Mouse (Mus musculus) embryonic facial prominence, embryonic 11.5 days (tissue): ENCODE measurements around the gene Parpbp. TPM values are rescaled to one million over a fixed set of nuclear protein-coding genes. Genes with fewer than 3 reads are reported as not detected.

Experiments used
- ATAC-seq: fragments of 200-750 bp; cut with Nextera tagmentation; replicated peaks from 2 replicates; pipeline ENCODE4 v1.8.0; 2017; ENCODE audit warnings: low read depth; ENCODE audit not compliant: insufficient number of reproducible peaks, low FRiP score, low TSS enrichment
- DNase-seq: peaks from one replicate; pipeline ENCODE4 v3.0.0-alpha.2; 2015; ENCODE audit warnings: low spot score
- H3K27ac ChIP-seq: fragments of 300-500 bp; sonication (generic); replicated peaks from 2 replicates; pipeline ENCODE4 v1.5.1; 2014; ENCODE audit warnings: mild to moderate bottlenecking, low read depth, low read length, control low read depth
- H3K27me3 ChIP-seq: fragments of 300-500 bp; sonication (generic); 2 replicates; pipeline ENCODE4 v1.6.1; 2014; ENCODE audit warnings: mild to moderate bottlenecking, low read length, moderate library complexity, mixed read lengths; ENCODE audit not compliant: control insufficient read depth, insufficient read depth
- H3K36me3 ChIP-seq: fragments of 300-500 bp; sonication (generic); replicated peaks from 2 replicates; pipeline ENCODE4 v1.6.1; 2014; ENCODE audit warnings: low read depth, mild to moderate bottlenecking, low read length, moderate library complexity, mixed read lengths; ENCODE audit not compliant: control insufficient read depth, insufficient read depth
- H3K4me1 ChIP-seq: fragments of 300-500 bp; sonication (generic); 2 replicates; pipeline ENCODE4 v1.6.1; 2014; ENCODE audit warnings: low read length, mixed read lengths; ENCODE audit not compliant: control insufficient read depth, insufficient read depth
- H3K4me2 ChIP-seq: fragments of 300-500 bp; sonication (generic); 2 replicates; pipeline ENCODE4 v1.6.1; 2014; ENCODE audit warnings: low read depth, mild to moderate bottlenecking, control low read depth, low read length, moderate library complexity
- H3K4me3 ChIP-seq: fragments of 300-500 bp; sonication (generic); 2 replicates; pipeline ENCODE4 v1.5.1; 2014; ENCODE audit warnings: low read depth, low read length, control low read depth
- H3K9ac ChIP-seq: fragments of 300-500 bp; sonication (generic); replicated peaks from 2 replicates; pipeline ENCODE4 v1.6.1; 2014; ENCODE audit warnings: mild to moderate bottlenecking, control low read depth, low read length
- H3K9me3 ChIP-seq: fragments of 300-500 bp; sonication (generic); replicated peaks from 2 replicates; pipeline ENCODE4 v1.6.1; 2016; ENCODE audit warnings: mild to moderate bottlenecking, low read length, inconsistent platforms, mixed read lengths; ENCODE audit not compliant: control insufficient read depth
- WGBS: fragments of 180-500 bp; shearing (Covaris S2); extraction: QIAGEN DNeasy Blood & Tissue Kit; methylation state at CpG from one replicate; pipeline ENCODE4 v1.1.7; 2014; 5-methylcytosine and 5-hydroxymethylcytosine counted together
- polyA plus RNA-seq: library from polyadenylated mRNA; unstranded; fragments of >200 nt; fragmentation: Nextera tagmentation; extraction: Ambion mirVana; gene quantifications from 2 replicates; pipeline ENCODE4 v1.2.1, GENCODE M21; 2014

Gene Parpbp
- polyA plus RNA-seq: 18.0 and 18.9 TPM in 2 replicates

DNA sequence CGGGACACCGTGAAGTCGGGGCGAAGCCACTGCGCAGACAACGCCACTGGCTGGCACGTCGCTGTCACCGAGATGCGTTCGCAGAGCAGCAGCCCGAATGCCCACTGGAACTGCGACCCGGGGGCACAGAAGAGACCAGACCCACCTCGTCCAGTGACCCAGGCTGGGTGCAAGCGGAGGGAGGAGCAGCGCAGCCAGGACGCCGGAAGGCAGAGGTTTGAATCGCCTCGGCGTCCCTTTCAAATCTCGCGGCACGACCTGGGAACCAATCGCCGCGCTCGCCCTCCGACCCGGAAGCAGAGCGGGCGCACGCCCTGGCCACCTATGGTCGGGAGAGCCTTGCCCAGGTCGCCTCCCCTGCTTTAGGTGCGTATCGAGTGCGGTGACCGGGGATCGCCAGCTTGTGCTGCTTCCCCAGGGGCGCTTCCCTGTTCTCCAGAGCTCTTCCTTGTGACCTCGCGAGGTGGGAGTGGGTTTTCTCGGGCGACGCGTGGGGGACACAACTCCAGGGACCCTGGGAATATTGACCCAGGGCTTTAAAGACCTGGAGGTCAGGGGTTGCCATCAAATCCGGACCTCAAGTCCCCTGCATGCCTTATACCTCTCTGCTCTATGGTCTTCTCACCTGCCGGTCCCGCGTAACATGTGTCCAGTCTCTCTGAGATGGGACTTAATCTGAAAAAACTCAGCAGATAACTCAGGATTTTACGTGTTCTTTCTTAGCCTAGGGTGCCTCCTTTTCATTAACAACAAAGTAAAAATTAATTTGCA is at the start of gene Parpbp, which contains the start of gene Nup37:
Gene Parpbp (minus strand): TSS at position 235 of the 771 bp plus-strand sequence.
Gene Nup37 (plus strand): TSS at position 286 of the 771 bp plus-strand sequence.
- peak within 1 kb of the TSS; percentile 83 for H3K9ac ChIP-seq
- ATAC-seq: peak; percentile 98
- DNase-seq: peak; percentile 91
- no peaks in the 10 kb centered on the region for H3K4me1 ChIP-seq
- peak within 1 kb of the TSS; percentile 77 for H3K4me2 ChIP-seq
- no peaks in the 10 kb centered on the region for H3K9me3 ChIP-seq
- no peaks in the 10 kb centered on the region for H3K27me3 ChIP-seq
- H3K27ac ChIP-seq: peak within 1 kb of the TSS; percentile 28; the same call in 1 of the 2 replicates
- H3K36me3 ChIP-seq: no peaks in the 10 kb centered on the region; the same call in 1 of the 2 replicates
- WGBS: 1% methylated on average over 51 of the region's 53 CpGs
- peak within 1 kb of the TSS; percentile 81 for H3K4me3 ChIP-seq

DNA sequence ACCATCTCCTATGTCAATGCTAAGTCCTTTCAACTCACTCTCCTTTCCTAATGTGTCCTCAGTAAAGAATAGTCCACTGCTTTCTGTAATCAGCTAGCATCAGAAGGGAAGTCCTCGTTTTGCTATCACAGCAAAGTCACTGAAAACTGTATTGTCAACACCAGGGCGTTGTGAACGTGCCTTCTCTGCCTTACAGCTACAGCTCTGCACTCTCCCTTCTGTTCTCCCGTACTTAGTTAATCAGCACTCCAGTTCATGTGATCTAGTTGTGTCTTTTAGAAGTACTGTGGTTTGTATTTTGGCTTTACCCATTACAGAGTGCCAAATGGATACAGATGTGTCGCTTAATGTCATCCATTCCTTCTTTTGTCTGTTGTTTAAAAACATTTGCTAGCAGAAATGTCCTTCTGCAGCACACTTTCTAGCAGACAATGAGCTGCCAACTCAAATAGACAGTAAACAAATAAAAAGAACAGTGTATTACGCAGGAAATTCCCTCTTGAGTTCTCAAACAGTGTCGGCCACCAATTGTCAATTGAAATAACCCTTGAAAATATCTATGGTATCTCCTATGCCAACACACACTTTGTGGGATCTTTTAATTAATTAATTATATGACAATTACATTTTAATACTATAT is 20.8 kb upstream of the Parpbp start:
- Histone ChIP-seq H3K9ac (no peak overlapping the region), H3K4me2 (no peak overlapping the region), H3K9me3 (no peaks in the 10 kb centered on the region), H3K36me3 (peaks cover 2% of the 10 kb centered on the region), H3K27ac (no peak overlapping the region), H3K4me3 (no peak overlapping the region), H3K27me3 (no peaks in the 10 kb centered on the region), H3K4me1 (no peaks in the 10 kb centered on the region)
- 86% methylated on average over 7 of the region's 7 CpGs for WGBS
- ATAC-seq (no peak), DNase-seq (no peak)

DNA sequence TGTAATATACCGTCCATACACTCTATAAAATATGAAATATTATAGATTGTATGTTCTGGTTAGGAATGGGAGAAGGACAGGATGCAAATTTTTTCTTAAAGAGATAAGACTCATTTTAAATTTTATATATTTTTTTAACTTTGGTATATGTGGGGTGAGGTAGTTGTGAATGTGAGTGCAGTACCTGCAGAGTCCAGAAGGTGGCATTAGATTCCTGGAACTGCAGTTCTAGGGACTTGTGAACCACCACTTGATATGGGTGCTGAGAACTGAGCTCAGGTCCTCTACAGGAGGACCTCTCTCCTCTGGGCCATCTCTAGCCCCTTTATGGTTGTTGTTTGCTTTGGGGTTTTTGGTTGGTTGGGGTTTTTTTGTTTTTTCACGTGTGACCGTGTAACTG is 19.4 kb upstream of the Parpbp start:
- ATAC-seq (no peak), DNase-seq (no peak)
- Histone ChIP-seq H3K36me3 (peaks cover 2% of the 10 kb centered on the region), H3K9ac (no peak overlapping the region), H3K4me1 (no peaks in the 10 kb centered on the region), H3K9me3 (no peaks in the 10 kb centered on the region), H3K27me3 (no peaks in the 10 kb centered on the region), H3K27ac (no peak overlapping the region), H3K4me2 (no peak overlapping the region), H3K4me3 (no peak overlapping the region)
- 97% methylated on average over 3 of the region's 3 CpGs for WGBS

DNA sequence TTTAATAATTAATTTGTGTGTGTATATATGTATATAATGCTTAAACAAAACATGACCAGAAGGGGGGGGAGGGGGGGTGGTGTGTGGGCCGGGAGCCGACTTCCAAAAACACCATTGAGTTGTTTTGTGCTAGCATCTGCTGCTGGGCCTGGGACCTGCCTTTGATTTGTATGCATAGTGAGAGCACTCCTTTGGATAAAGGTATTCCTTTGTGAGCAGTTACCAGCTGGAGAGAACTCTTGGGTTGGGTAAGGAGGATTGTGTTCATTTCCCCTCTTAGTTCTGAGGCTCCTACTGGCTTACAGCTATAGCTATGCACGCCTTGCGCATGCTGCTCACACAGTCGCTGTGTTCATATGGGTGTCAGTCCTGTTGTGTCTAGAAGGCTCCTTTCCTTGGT is 15.9 kb upstream of the Parpbp start:
- ATAC-seq (no peak), DNase-seq (no peak)
- Histone ChIP-seq H3K27me3 (no peaks in the 10 kb centered on the region), H3K4me2 (no peak overlapping the region), H3K36me3 (peaks cover 2% of the 10 kb centered on the region), H3K27ac (no peak overlapping the region), H3K9me3 (no peaks in the 10 kb centered on the region), H3K4me1 (no peaks in the 10 kb centered on the region), H3K4me3 (no peak overlapping the region), H3K9ac (no peak overlapping the region)
- 87% methylated on average over 5 of the region's 5 CpGs for WGBS

DNA sequence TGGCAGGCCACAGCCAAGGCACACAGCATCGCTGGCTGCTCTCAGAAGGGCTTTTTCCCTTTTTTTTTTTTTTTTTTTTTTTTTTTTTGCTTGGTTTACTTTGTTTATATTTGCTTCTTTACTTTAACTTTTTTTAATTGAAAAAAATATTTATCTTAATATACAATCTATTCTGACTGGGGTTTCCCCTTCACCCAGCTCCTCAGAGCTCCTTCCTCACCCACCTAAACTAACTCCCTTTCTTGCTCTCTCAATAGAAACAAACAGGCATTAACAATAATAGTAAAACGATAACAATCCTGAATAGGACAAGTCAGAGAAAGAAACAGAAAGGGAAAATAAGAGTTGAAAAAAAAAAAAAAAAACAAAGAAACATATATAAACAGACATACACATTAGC is 15.4 kb upstream of the Parpbp start:
- Histone ChIP-seq H3K4me2 (no peak overlapping the region), H3K36me3 (peaks cover 2% of the 10 kb centered on the region), H3K27me3 (no peaks in the 10 kb centered on the region), H3K4me3 (no peak overlapping the region), H3K27ac (no peak overlapping the region), H3K4me1 (no peaks in the 10 kb centered on the region), H3K9me3 (no peaks in the 10 kb centered on the region), H3K9ac (no peak overlapping the region)
- ATAC-seq: no peak
- 93% methylated on average over 2 of the region's 2 CpGs for WGBS
- DNase-seq: no peak

DNA sequence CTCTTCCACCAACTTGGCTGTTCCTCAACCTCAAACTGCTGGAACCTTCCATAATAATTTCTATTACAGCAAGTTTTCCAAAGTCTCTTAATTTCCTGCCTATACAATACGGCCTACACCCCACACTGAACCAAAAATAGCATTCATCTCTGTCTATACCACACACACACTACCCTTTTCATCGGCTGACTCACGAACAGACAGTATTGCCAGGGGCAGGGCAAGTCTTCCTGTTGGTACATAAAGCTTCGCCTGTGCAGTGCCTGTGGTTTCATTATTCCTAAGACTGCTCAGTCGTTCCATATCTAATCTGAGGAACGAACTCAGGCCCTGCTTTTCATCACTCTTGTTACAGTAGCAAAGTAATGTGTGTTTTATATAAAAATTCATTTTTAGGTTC is 4.9 kb upstream of the Parpbp start:
- 69% methylated on average over 6 of the region's 6 CpGs for WGBS
- ATAC-seq: no peak
- H3K36me3 ChIP-seq: peaks cover 8% of the 10 kb centered on the region

GRCm38 (mm10) chr10:88150381-88150780 is 3.6 kb upstream of the Parpbp start:
- no peak overlapping the region for H3K27ac ChIP-seq
- no peaks in the 10 kb centered on the region for H3K4me1 ChIP-seq
- peaks cover 8% of the 10 kb centered on the region for H3K36me3 ChIP-seq
- H3K27me3 ChIP-seq: no peaks in the 10 kb centered on the region
- H3K4me2 ChIP-seq: no peak overlapping the region
- no peaks in the 10 kb centered on the region for H3K9me3 ChIP-seq
- no peak for ATAC-seq
- 87% methylated on average over 4 of the region's 4 CpGs for WGBS
- DNase-seq: no peak
- no peak overlapping the region for H3K9ac ChIP-seq
- H3K4me3 ChIP-seq: no peak overlapping the region

More for the DNA sequence above, 4.9 kb upstream of the Parpbp start:
- Histone ChIP-seq H3K9me3 (no peaks in the 10 kb centered on the region), H3K4me1 (no peaks in the 10 kb centered on the region), H3K4me2 (no peak overlapping the region), H3K4me3 (no peak overlapping the region), H3K27ac (no peak overlapping the region), H3K27me3 (no peaks in the 10 kb centered on the region), H3K9ac (no peak overlapping the region)
- no peak for DNase-seq

DNA sequence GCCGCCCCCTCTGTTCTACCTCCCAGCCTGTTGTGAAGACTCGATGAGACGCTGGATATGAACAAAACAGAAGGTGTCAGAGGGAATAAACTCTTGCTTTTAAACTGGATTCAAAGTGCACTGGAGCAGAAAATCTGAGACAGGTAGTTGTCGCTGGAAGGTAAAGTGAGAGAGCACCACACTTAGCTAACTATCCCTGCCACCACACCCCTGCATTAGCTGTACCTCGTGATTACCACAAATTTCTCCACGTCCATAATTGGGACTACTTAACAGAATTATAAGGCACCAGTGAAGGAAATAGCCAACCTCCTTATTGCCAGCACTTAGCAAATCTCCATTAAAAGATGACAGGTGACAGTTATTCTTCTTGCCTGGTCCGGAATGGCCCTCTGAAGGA is 554 bp downstream of the Parpbp start:
- Histone ChIP-seq H3K9me3 (no peaks in the 10 kb centered on the region), H3K27me3 (no peaks in the 10 kb centered on the region), H3K9ac (peak overlapping the region; percentile 83), H3K4me1 (no peaks in the 10 kb centered on the region), H3K4me2 (peak overlapping the region; percentile 77), H3K36me3 (no peaks in the 10 kb centered on the region; the same call in 1 of the 2 replicates), H3K4me3 (peak overlapping the region; percentile 81), H3K27ac (0 out of 2 replicates have a peak overlapping the region, but pooled peaks have one; percentile 28)
- 17% methylated on average over 7 of the region's 7 CpGs for WGBS
- DNase-seq (no peak), ATAC-seq (no peak)
